ENCODE assay signal across 14 mouse cellular contexts in the genomic region with DNA sequence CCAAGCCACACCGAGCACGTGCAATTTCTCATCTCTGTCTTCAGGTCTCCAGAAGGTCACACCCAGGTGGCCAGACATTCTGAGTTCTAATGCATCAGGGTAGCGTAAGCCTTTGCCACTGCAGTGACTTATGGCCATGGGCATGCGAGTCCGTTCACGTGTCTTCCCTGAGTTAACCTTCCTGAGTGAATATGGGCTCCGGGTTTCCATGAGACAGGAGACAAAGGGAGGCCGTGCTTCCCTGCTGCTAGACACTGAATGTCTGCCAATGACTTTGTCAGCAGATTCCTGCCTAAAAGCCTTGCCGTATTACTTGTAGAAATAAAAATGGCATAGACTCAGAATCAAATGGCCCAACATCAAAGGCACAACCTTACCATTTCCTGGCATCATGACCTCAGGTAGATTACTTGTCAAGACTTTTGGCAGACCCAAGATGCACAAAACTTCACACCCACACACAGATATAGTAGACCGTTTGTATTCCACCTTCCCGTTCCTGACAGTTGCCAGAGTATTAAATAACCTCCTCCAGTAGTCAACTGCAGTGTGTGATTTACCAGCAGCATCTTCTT.
DNase-seq lines count a peak whose midpoint lies in the region; ATAC-seq lines count a peak whose summit lies in the region.
"Had no signal": no experiment of that assay in that cellular context is flagged by ENCODE, and none has a peak within 500 bp of the region (broad histone marks: within the 10 kb centered on the region; RNA-seq: fewer than 3 reads in every experiment).

No protein-coding gene starts in this region.

- no peak overlapping the region for H3K9ac ChIP-seq in intestine, embryonic 16.5 days (ENCODE audit: low read depth, low read length)
- H3K9ac ChIP-seq: forebrain, embryonic 12.5 days had no signal

- no peaks in the 10 kb centered on the region for H3K27me3 ChIP-seq in intestine, embryonic 16.5 days (replicated peaks; ENCODE audit: control insufficient read depth, insufficient read depth, low read length)
- H3K27me3 ChIP-seq: forebrain, embryonic 12.5 days had no signal

- ATAC-seq in intestine, embryonic 16.5 days, result no peak
- ATAC-seq: activated CD4-positive, CD25-positive, alpha-beta regulatory T cell, adult 4 months had no signal

- no peaks in the 10 kb centered on the region for H3K9me3 ChIP-seq in intestine, embryonic 16.5 days (ENCODE audit: control insufficient read depth, low read length)
- H3K9me3 ChIP-seq: forebrain, embryonic 12.5 days had no signal

- H3K4me1 ChIP-seq in intestine, embryonic 16.5 days (ENCODE audit: control insufficient read depth, insufficient read depth, low read length), result no peaks in the 10 kb centered on the region
- H3K4me1 ChIP-seq: forebrain, embryonic 12.5 days had no signal

- no peak overlapping the region for H3K4me3 ChIP-seq in intestine, embryonic 16.5 days (ENCODE audit: low read length)
- H3K4me3 ChIP-seq: forebrain, embryonic 12.5 days; heart, adult 2 months; left cerebral cortex, adult 2 months had no signal

- intact Hi-C loops in left cerebral cortex, postnatal 4 days (cut with DNase I), result no loop called here

- no peak overlapping the region for H3K27ac ChIP-seq in intestine, embryonic 16.5 days (ENCODE audit: low read length)
- H3K27ac ChIP-seq: forebrain, embryonic 12.5 days; heart, adult 2 months; left cerebral cortex, adult 2 months had no signal

- 69% methylated on average over 11 of the region's 11 CpGs for WGBS in intestine, embryonic 16.5 days

- no peak overlapping the region for H3K4me2 ChIP-seq in intestine, embryonic 16.5 days (ENCODE audit: low read depth, low read length)
- H3K4me2 ChIP-seq: forebrain, embryonic 12.5 days had no signal

- H3K36me3 ChIP-seq in intestine, embryonic 16.5 days (ENCODE audit: control insufficient read depth, insufficient read depth, low read length), result no peaks in the 10 kb centered on the region
- H3K36me3 ChIP-seq: forebrain, embryonic 12.5 days had no signal

- peak; percentile 17 for DNase-seq in left cerebral cortex, postnatal 4 days
- no peak for DNase-seq in left cerebral cortex, adult 9 months (ENCODE audit: low spot score in 2 of 2)
- DNase-seq in brain, adult 2 months (ENCODE audit: low read depth, low spot score), result peak; percentile 81
- peak; percentile 43 to 67 for DNase-seq in cerebellum, adult 18-20 months
- DNase-seq in fat pad, adult 2 months (ENCODE audit: extremely low read depth, low read depth, low spot score), result peak; percentile 95
- no peak for DNase-seq in kidney, postnatal 25 days
- DNase-seq: heart, adult 2 months; kidney, adult 8-10 months; midbrain, embryonic 14.5 days; right cerebral cortex, postnatal 4 days had no signal

Comparison
In these comparisons a context has a peak if more than half of its experiments do, and no peak if none do; other contexts are left out.
1. DNase-seq: peak in left cerebral cortex, postnatal 4 days (single experiment), brain, adult 2 months (single experiment), cerebellum, adult 18-20 months (2 of 2) and fat pad, adult 2 months (single experiment); none in left cerebral cortex, adult 9 months (0 of 2) and kidney, postnatal 25 days (0 of 2).